Mouse (Mus musculus) urinary bladder, adult 18-20 months (tissue): ENCODE results near the gene Tank.
A peak's percentile ranks its signal among the peaks of the same experiment; 100 is the strongest.

Experiments
- DNase-seq, 2 experiments: peaks; one replicate each; pipeline ENCODE4 v3.0.0; 2022; ENCODE audit warnings: low spot score in 2 of 2, mixed read lengths in 2 of 2

Tank gene

DNA sequence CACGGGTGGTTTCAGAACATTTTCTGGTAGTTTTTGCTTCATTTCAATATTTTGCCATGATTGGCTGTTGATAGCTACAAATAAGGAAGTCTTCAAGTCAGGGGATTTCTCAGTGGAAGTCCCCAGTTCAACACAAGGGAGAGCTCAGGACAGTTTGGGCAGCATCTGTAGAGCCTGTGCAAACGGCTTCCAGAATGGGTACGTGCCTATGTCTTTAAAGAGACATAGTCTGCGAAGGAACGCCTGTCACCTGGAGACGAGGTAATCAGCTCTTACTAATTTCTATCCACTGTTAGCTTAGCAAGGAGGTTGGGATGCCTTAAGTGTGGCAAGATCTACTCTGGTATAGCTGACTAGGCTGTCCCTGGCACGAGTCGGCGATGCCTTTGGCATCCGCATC is at the start of gene Tank:
TSS of gene Tank (plus strand) at position 153 of the 400 bp plus-strand sequence.
- DNase-seq, result no peak

DNA sequence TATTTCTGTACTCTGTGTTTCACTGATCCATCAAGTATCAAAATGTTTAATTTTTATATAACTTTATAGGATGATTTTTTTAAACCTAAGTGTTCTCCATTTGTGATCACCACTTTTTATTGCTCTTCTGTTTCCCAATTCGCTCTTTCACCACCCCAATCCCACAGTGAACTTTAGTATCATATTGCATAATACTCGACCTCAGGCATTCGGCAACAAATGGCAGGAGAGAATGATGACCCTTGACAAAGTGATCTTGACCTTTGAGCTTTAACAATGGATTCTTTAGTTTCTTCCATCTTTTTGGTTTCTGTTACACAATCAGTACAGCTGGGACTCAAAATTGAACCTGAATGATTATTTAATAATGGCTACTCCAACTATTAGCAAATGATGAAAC is 46.1 kb upstream of the Tank start:
- no peak for DNase-seq

DNA sequence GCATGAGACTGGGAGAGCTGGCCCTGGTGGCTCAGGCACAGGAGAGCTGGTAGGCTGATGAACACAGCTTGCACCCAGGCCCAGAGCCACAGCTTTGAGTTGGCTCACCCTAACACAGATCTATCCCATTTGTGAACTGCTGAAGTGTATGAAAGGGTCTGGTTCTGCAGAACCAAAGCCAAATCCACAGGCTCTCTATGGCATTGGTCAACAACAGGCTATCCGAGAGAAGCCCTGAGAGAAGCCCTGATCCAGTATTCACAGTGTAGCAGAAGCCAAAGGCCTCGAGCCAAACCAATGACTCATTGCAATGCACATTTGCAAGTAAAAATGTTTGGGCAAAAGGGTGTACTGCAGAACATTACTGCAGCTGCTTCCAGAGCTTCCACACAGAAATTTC is 45.3 kb upstream of the Tank start:
- DNase-seq, result peak; percentile 19 to 59

DNA sequence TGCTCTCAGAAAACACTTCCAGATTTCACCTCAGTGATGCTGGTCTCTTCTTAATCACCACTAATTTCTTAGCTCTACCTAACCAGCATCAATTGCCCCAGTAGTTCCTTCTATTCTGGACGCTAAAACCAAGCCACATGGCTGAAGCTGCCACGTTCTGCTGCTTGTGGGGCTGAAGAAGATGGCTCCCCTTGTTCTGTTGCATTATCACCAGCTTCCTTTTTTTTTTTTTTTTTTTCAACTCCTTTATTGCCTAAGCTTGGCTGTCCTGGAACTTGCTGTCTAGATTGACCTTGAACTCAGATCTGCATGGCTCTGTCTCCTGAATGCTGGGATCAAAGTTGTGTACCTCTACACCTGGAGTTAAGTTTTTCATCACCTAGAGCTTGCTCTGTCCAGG is 41.5 kb upstream of the Tank start:
- no peak for DNase-seq

DNA sequence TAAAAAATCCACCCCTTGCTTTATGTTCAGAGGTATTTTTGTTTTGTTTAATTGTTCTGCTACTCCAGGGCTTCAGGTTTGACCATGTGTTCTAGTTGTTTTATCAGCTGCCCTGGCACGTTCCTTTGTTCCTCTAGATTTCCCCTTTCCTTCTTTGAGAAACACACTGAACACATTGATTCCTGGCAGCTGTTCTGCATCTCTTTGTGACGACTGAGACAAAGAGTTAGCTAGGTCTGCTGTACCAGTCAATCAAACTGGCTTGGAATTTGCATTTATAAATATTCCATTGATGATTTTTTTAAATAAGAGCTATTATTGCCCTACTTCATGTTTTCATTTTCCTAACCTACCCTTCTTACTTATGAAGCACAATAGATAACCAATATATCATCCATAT is 39.0 kb upstream of the Tank start:
- no peak for DNase-seq

DNA sequence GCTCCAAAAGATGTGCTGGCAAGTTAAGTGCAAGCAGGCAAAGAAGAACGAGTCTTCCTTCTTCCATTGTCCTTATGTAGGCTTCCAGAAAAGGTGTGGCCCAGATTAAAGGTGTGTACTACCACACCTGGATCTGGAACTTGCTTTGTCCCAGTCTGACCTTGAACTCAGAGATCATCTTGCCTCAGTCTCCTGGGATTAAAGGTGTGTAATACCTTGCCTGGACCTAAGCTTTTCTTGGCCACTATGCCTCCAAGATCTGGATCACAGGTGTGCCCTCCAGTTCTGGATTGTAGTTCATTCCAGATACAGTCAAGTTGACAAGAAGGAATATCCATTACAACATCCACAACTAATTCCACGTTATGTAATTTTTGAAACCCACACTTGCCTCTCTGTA is 36.0 kb upstream of the Tank start:
- no peak for DNase-seq

DNA sequence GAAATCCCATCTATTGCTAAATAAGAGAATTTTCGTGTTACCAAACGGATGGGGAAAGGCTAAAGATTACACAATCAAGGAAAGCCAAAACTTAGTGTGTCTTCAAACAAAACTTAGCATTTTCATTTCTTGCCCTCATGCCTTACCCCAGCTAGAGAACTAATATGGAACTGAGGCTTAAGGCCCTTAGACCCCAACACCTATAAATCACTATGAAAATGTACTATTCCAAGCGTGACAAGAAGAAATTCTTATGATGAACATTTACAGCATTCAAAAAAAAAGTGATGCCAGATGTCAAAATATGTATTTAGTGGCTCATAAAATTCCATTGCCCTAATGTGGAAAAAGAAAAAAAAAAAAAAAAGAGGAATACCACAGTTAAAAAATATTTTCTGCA is 32.7 kb upstream of the Tank start:
- no peak for DNase-seq

DNA sequence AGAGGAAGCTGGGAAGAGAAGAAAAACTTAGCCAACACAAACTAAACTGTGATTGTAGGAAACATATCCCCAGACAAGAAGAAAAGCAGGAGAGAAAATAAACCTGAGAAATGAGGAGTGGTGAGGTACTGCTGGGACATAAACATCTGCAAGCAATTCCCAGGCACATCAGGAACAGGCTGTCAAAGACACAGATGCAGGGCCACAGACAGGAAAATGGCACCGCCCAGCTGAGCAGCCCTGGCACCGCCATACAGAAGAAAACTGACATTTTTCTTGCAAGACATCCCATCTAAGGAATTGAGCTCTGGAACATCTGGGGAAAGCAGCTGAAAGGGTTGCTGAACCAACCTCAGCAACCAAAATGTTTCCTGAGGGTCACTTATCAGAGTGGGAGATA is 30.4 kb upstream of the Tank start:
- DNase-seq, result no peak

DNA sequence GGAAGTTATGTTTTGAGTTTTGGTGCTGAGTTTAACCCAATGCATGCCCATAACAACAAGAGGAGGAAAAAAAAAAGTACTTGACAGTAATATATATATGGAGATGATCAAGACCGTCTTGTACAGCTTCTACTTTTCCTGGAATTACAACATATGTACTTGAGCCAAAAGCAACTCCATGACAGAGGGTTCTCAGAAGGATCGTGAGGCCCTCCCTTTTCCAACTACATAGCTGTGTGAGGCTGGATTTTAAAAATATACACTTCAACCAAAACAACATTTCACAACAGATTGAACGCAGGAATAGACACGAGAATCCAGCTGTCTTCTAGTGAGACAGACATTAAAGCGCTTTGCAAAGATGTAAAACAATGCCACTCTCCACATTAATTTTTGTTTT is 26.7 kb upstream of the Tank start:
- no peak for DNase-seq

DNA sequence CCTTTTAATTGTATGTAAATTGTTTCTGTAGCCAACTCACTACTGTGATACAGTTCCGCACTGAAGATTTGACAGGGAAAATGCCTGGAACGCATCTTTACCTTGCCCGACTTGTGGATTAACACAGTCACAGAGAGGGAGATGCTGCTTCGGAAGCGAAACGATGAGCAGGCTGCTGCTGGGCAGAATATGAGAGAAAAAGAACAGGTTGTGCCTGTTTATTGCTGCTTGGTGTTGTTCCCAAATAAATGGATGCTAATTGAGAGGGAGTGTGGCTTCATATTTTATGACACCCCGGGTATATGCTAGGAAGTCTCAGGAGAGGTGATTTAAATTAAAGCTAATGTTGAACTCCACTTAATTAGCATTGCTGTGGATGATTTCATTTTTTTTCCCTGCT is 23.0 kb upstream of the Tank start:
- no peak for DNase-seq

DNA sequence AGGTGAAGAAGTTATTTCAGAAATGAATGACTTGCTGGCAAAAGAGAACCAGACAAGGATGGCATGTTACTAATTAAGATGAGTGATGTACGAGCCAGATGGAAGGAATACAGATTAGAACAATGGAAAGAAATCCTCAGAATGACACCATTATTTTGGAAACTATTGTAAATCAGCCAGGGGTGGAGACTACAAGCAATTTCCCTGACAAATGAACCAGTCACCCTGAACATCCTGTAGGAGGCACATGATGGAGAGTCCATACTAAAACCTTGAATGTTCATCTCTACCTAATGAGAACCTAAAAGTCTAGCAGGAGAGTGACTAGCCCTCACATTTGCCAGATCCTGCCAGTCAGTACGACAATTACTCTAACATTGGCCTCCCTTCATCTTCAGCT is 22.6 kb upstream of the Tank start:
- no peak for DNase-seq

DNA sequence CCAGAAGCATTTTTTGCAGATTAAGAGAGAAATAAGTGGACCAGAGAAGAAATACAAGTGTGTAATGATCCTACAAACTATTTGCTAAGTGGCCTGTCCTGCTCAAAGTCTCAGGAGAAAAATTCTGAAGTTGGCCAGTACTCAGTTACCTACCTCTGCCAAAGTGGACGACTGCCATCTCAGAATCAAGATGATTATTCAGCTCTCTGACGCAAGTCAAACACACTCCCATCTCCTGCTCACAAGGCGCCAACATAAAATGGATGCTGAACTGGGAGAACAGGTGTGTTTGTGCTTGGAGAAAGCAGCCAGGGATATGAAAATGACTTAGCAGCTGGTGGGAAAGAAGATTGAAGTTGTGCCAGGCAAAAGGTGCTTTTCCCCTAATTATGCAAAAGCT is 21.7 kb upstream of the Tank start:
- no peak for DNase-seq

DNA sequence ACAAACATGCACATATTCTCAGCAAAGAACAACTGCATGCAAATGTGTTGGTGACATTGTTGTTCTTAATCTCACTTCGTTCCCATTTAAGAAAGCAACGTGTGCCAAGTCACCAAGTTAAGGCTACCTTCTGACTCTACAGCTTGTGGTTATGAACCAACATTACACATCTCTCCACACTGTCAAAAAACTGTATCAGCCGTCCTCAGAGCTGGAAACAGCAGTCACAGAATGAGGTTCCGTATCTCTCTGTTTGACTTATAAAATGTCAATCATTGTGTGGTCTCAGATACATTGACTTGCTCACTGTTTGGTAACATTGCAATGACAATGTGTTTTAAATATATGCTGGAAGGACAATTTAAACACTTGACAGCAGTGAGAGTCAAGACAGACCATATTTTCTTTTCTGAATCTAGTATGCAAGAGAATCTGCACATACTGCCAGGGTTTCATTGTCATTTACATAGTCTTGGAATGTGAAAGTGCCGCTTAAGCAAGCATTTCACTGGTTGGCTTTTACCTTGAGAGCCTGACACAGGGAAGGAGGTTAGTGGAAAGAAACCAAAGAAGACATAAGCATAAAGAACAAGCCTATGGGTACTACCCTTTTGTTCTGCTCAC is 20.4 kb upstream of the Tank start:
- no peak for DNase-seq

DNA sequence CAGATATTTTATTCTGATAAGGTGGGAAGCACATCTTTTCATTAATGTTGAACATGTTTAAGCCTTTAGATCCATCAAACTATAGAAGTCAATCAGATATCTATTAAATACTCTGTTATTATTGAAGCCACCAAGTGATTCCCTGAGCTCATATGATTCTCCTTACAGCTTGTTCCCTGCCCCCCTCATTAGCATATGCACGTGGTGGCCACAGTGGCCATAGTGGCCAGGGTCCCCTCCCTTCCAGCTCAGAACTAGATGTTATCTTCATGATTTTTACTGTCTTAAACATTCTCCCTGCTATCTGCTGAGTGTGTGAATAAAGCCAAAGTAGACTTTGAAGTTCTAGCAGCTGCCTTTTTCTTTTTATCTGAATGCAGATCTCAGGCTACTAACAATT is 17.3 kb upstream of the Tank start:
- DNase-seq, result no peak

DNA sequence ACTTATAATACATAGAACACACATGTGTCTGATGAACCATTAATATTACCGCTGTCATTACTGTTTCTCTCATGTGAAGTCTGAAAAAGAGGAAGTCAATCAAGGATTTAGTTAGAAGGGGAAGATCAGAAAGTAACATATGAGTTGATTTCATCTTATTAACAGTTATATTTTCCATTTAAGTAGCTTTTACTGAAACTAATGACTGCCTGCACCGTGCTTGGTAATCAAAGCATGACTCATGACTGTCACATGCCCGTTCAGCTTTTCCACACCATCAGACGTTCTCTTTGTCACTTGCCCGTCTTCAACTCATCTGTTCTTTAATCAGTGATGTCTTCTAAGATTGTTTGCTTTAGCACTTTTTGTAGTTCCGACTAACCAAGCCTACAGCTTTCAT is 15.2 kb upstream of the Tank start:
- DNase-seq, result no peak

DNA sequence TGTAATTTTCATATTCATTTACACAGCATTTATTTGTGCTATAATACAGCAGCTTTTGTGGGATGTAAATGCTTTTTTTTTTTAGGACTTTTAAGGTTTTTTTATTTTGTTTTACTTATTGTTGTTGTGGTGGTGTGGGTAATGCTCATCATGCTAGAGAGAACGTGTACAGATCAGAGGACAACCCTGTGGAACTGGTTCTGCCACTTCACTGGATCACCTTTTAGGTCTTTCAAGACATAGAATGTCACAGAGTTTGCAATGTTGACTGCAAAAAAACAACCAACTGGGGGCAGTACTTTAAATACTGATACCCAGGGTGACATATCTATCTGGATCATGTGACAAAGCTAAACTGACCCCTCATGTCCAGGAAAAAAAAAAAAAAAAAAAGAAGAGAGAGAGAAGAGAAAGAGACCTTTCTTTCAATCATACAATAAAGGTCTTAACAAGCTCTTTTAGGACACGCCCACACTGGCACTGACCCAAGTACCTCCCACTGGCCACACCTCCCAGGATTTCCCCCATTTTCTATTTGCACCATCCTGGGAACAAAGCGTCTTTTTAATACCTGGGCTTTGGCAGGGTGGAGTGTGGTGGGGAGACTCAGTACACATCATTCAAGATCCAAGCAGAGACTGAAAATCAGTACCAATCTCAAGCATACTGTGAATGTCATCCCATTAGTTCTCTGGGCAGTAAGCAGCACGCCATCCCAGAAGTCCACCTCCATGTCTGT is 11.2 kb upstream of the Tank start:
- DNase-seq, result no peak

DNA sequence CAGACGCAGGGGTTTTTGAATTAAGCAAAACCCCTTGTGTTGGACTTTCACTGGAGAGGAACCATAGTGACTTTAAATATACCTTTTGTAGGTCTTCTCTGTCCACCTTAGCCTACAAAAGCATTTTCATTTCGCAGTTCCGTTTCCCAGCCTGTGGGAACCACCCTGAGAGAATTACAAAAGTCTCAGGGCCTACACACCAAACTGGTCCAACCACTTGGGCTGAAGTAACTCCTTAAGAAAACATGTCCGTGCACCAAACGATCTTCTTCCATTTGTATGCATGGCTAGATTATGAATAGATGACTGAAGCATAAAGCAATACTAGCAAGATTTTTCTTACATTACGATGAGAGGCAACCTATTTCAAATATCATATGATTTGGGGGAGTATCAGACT is 9.2 kb upstream of the Tank start:
- peak in 1 of 2 experiments; percentile 30 for DNase-seq

DNA sequence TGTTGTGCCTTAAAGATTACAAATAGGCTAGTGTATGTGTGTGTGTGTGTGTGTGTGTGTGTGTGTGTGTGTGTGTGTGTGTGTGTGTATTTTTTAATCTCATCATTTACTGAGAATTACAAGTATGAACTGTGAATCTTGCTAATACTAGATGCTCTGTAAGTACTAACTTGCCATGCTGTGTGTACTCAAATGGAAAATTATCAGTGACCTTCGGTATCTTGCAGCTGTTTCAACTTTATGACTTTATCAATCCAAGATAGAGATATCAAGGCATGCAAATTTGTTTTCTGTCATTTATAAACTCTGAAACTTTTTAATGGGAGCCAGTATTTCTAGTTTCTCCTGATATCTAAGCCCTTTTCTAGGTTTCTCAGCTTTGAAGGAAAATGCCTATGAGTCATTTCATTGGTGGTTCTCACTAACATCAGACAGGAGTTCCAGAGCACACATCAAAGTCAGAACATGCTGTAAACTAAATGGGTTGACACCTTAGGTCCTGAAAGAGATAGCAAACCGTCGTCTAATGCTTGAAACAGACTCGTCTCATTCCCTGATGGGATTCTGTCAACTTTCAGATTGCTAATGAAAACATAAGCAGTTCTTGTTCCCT is 6.9 kb upstream of the Tank start:
- DNase-seq, result no peak

DNA sequence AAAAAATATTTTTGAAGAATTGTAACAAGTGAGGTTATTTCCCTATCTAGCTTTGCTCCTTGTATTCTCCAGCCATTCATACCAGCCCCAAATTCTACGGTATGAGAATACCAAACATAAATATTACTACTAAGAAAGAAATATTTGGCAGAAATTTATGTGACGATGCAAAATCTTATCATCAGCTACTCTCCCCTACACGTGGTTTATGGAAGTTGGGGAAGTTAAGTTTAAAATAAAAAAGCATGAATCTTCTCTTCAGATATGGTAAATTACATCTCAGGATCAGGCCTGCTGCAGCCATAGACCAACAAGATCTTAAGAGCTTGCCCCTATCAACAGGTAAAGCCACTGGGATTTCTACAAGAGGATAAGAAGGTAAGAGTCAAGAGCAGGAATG is 1.9 kb upstream of the Tank start:
- no peak for DNase-seq

DNA sequence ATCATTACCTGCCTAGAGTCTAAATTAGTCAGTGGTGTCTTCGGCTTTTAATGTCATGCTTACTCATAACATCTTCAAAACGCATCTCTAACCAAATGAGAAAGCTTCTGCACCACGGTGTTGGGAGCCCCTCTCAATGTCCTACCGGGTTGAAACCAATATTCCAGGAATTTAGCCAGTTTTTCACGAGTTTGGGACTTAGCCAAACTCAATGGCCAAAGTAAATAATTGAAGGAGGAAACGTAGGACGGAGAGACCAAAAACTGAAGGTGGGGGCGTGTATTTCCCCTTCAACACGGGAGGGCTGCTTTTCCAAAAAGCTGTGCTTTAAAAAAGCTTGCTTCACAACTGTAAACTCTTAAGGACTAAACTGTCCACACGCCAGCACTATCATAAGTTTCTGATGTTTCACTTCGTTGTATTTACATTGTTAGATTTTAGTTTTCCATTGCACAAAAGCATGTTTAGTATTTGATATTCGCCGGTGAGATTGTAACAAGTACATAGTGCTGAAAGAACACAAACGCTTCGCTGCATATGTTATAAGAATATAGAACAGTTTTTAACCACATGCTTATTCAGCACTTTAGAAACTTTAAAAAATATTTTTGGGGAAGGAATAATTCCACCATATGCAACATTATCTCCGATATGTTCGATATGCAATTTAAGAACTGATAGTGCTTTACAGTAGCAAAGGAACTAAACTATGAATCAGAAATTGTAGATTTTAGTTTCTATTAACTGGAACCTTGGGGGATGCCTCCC is 1.3 kb upstream of the Tank start:
- no peak for DNase-seq

DNA sequence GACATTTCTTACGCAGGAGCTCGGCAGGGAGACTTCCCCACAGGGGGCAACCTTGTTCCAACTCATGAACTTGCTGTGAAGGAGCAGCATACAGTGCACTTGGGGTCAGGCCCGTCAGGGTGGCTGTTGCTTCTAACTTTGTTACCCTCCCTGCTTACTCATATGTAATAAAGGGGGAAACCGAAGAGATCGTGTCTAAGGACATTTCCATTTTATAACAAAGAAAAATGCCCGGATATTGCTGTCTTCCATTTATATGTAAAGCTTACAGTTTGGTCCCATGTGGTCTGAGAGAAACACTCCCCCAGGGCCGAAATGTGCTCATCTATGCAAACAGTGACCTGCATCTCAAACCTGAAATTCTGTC is 706 bp upstream of the Tank start:
- no peak for DNase-seq

DNA sequence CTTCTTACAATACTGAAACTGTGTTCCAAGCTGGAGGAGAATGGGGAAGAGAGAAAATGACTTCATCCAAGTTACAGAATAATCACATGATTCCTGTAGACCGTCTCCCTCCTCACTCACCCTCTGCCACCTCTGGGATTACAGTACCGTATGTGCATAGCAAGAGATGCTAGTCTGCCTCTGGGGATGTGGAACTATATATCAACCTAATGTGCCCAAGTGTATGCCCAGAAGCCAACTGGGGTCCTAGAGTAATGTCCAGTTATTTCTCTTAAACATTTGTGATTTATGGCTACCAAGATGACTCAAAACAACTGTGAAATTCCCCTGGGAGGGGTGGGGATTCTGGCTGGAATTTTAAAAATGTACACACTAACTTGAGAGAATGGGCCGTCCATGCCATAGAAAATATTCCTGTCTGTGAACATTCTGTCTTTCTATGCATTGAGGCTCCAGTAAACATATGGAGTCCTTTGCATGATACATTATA is 1.2 kb downstream of the Tank start:
- DNase-seq, result no peak

DNA sequence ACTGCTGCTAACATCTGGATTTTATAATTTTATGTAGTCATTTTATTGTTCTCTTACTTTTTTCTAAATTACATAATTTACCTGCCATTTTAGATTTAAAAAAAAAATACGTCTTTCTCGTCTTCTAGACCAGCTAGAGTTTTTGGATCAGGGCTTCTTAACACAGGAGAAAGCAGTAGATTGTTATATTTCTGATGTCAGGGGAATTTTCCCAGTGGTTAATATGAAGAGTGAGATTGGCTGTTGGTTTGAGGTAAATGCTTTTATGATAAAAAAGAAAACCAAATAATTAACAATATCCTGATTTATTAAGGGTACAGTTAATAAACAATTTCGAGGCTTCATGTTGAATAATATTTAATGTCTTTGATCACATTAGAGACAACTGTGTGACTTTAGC is 1.7 kb downstream of the Tank start:
- no peak for DNase-seq
